Comparison of ENCODE assay signal across 22 mouse cellular contexts in genomic region chr7:45902481-45903002, GRCm38 (mm10). TPM values are rescaled to one million over a fixed set of nuclear protein-coding genes. Genes with fewer than 3 reads are reported as not detected.
DNase-seq lines count a peak whose midpoint lies in the region; ATAC-seq and TF ChIP-seq lines count a peak whose summit lies in the region.
"Had no signal": no experiment of that assay in that cellular context is flagged by ENCODE, and none has a peak within 500 bp of the region (broad histone marks: within the 10 kb centered on the region; RNA-seq: fewer than 3 reads in every experiment).

No protein-coding gene starts in this region.

- H3K36me3 ChIP-seq in hindbrain, embryonic 11.5 days (ENCODE audit: control insufficient read depth, insufficient read depth, low read length), result no peaks in the 10 kb centered on the region
- H3K36me3 ChIP-seq in hindbrain, embryonic 16.5 days (ENCODE audit: control insufficient read depth, insufficient read depth, low read length), result no peaks in the 10 kb centered on the region
- 0 out of 2 replicates have a peak, but pooled peaks cover 4% of the 10 kb centered on the region for H3K36me3 ChIP-seq in neural tube, embryonic 15.5 days
- no peaks in the 10 kb centered on the region for H3K36me3 ChIP-seq in heart, adult 2 months (ENCODE audit: control insufficient read depth, insufficient read depth, low read length)
- H3K36me3 ChIP-seq: neural tube, embryonic 12.5 days had no signal

- TF ChIP-seq CTCF in heart, adult 2 months (IDR thresholded peaks at IDR 0.05), result no peak

- 87% methylated on average over 10 of the region's 12 CpGs for WGBS in hindbrain, embryonic 11.5 days
- WGBS in hindbrain, embryonic 16.5 days, result 79% methylated on average over 10 of the region's 12 CpGs
- WGBS in neural tube, embryonic 15.5 days, result 82% methylated on average over 12 of the region's 12 CpGs
- 68% methylated on average over 12 of the region's 12 CpGs for WGBS in heart, adult 2 months

- H3K27me3 ChIP-seq in hindbrain, embryonic 11.5 days (ENCODE audit: control insufficient read depth, insufficient read depth, low read length), result no peaks in the 10 kb centered on the region
- H3K27me3 ChIP-seq in hindbrain, embryonic 16.5 days (replicated peaks; ENCODE audit: control insufficient read depth, insufficient read depth, low read length), result no peaks in the 10 kb centered on the region
- no peaks in the 10 kb centered on the region for H3K27me3 ChIP-seq in neural tube, embryonic 15.5 days (replicated peaks)
- H3K27me3 ChIP-seq in heart, adult 2 months (ENCODE audit: control insufficient read depth, insufficient read depth, low read length), result no peaks in the 10 kb centered on the region
- H3K27me3 ChIP-seq: liver, embryonic 13.5 days; neural tube, embryonic 12.5 days had no signal

- no peaks in the 10 kb centered on the region for H3K9me3 ChIP-seq in hindbrain, embryonic 11.5 days (ENCODE audit: control insufficient read depth, low read length)
- H3K9me3 ChIP-seq in hindbrain, embryonic 16.5 days (ENCODE audit: control insufficient read depth, low read length), result no peaks in the 10 kb centered on the region
- H3K9me3 ChIP-seq in neural tube, embryonic 15.5 days (replicated peaks), result no peaks in the 10 kb centered on the region
- H3K9me3 ChIP-seq: neural tube, embryonic 12.5 days had no signal

- DNase-seq in hindbrain, embryonic 11.5 days (ENCODE audit: low spot score), result peak; percentile 35
- peak; percentile 15 for DNase-seq in neural tube, embryonic 10.5 days (ENCODE audit: extremely low spot score, low spot score)
- peak; percentile 58 for DNase-seq in forelimb bud, embryonic 11.5 days (ENCODE audit: low read depth, low spot score)
- peak; percentile 12 for DNase-seq in retina, embryonic 14.5 days (ENCODE audit: low spot score)
- no peak for DNase-seq in heart, adult 2 months
- DNase-seq: adrenal gland, postnatal 36 days; cerebellum, adult 11 months; cerebellum, postnatal 36 days; gastrocnemius, adult 2 months; heart, adult 11 months; heart, postnatal 14 days; kidney, postnatal 14 days; layer of hippocampus, adult 9-11 months; liver, embryonic 13.5 days; lung, postnatal 14 days had no signal

- ATAC-seq in hindbrain, embryonic 11.5 days (ENCODE audit: low FRiP score), result no peak
- ATAC-seq in hindbrain, embryonic 16.5 days, result no peak
- no peak for ATAC-seq in neural tube, embryonic 15.5 days (ENCODE audit: low FRiP score)
- ATAC-seq in cerebellum, adult (ENCODE audit: insufficient number of reproducible peaks, low FRiP score, low TSS enrichment), result no peak
- ATAC-seq: CD4-positive, CD25-positive, alpha-beta regulatory T cell, adult 4 months; forebrain, embryonic 16.5 days; hindbrain, postnatal 0 days had no signal

- intact Hi-C loops in heart, adult 2 months (cut with DNase I), result no loop called here

- no peak overlapping the region for H3K9ac ChIP-seq in hindbrain, embryonic 11.5 days (ENCODE audit: low read depth, low read length)
- no peak overlapping the region for H3K9ac ChIP-seq in hindbrain, embryonic 16.5 days (ENCODE audit: low read depth, low read length)
- no peak overlapping the region for H3K9ac ChIP-seq in neural tube, embryonic 15.5 days (replicated peaks)
- H3K9ac ChIP-seq in heart, adult 2 months (ENCODE audit: low read depth, low read length), result no peak overlapping the region
- H3K9ac ChIP-seq: liver, embryonic 13.5 days; neural tube, embryonic 12.5 days had no signal

- H3K79me2 ChIP-seq in heart, adult 2 months (replicated peaks; ENCODE audit: control insufficient read depth, insufficient read depth, low read length), result no peaks in the 10 kb centered on the region

- no peak for TF ChIP-seq EP300 in heart, adult 2 months (IDR thresholded peaks at IDR 0.05; ENCODE audit: insufficient read depth, low read depth, low read length)

- H3K4me2 ChIP-seq in hindbrain, embryonic 11.5 days (replicated peaks; ENCODE audit: low read depth, low read length), result no peak overlapping the region
- no peak overlapping the region for H3K4me2 ChIP-seq in hindbrain, embryonic 16.5 days (ENCODE audit: low read length)
- H3K4me2 ChIP-seq in neural tube, embryonic 15.5 days, result no peak overlapping the region
- H3K4me2 ChIP-seq: liver, embryonic 13.5 days; neural tube, embryonic 12.5 days had no signal

- H3K4me1 ChIP-seq in hindbrain, embryonic 11.5 days (replicated peaks; ENCODE audit: control insufficient read depth, insufficient read depth, low read length), result no peaks in the 10 kb centered on the region
- peaks cover 5% of the 10 kb centered on the region for H3K4me1 ChIP-seq in hindbrain, embryonic 16.5 days (ENCODE audit: control insufficient read depth, insufficient read depth, low read depth, low read length)
- H3K4me1 ChIP-seq in neural tube, embryonic 15.5 days, result peaks cover 8% of the 10 kb centered on the region
- H3K4me1 ChIP-seq in heart, adult 2 months (ENCODE audit: control insufficient read depth, insufficient read depth, low read length), result peaks cover under 1% of the 10 kb centered on the region; the same call in 1 of the 2 replicates

- H3K27ac ChIP-seq in hindbrain, embryonic 11.5 days (ENCODE audit: low read depth, low read length), result no peak overlapping the region
- H3K27ac ChIP-seq in hindbrain, embryonic 16.5 days (ENCODE audit: low read depth, low read length), result no peak overlapping the region
- no peak overlapping the region for H3K27ac ChIP-seq in neural tube, embryonic 15.5 days (replicated peaks)
- H3K27ac ChIP-seq in heart, adult 2 months, result no peak overlapping the region
- H3K27ac ChIP-seq: gastrocnemius, adult 2 months; hindbrain, postnatal 0 days; liver, embryonic 13.5 days; neural tube, embryonic 12.5 days had no signal

- no peak for TF ChIP-seq POLR2A in heart, adult 2 months (IDR thresholded peaks at IDR 0.05; ENCODE audit: insufficient read depth, low read depth, low read length)

- H3K4me3 ChIP-seq in hindbrain, embryonic 11.5 days (ENCODE audit: low read depth, low read length), result no peak overlapping the region
- H3K4me3 ChIP-seq in hindbrain, embryonic 16.5 days (ENCODE audit: low read length), result no peak overlapping the region
- no peak overlapping the region for H3K4me3 ChIP-seq in neural tube, embryonic 15.5 days (replicated peaks)
- H3K4me3 ChIP-seq in heart, adult 2 months, result no peak overlapping the region
- H3K4me3 ChIP-seq: gastrocnemius, adult 2 months; liver, embryonic 13.5 days; neural tube, embryonic 12.5 days had no signal

RNA-seq across cellular contexts. Expression of gene Tmem143, which starts 5.8 kb away (rescaled TPM):
- 3.1 and 4.6 TPM in 2 replicates for polyA plus RNA-seq in hindbrain, embryonic 11.5 days (2014; fragmentation: Nextera tagmentation; extraction: Ambion mirVana)
- 6.5 and 8.2 TPM in 2 replicates for polyA plus RNA-seq in hindbrain, embryonic 16.5 days (2015; fragmentation: Nextera tagmentation; extraction: Ambion mirVana)
- 7.5 and 7.8 TPM in 2 replicates for polyA plus RNA-seq in neural tube, embryonic 15.5 days (2015; fragmentation: Nextera tagmentation; extraction: Ambion mirVana)
- total RNA-seq in heart, adult 2 months (2021), result 100 to 1,000 TPM; 113 to 132 TPM
- polyA plus RNA-seq in heart, adult 2 months (2012; rRNA removed), result 205 and 206 TPM in 2 replicates

RNA-seq across cellular contexts. Expression of gene Syngr4, which starts 6.0 kb away (rescaled TPM):
- 0.63 and 0.99 TPM in 2 replicates for polyA plus RNA-seq in hindbrain, embryonic 11.5 days (2014; fragmentation: Nextera tagmentation; extraction: Ambion mirVana)
- polyA plus RNA-seq in hindbrain, embryonic 16.5 days (2015; fragmentation: Nextera tagmentation; extraction: Ambion mirVana), result 0.22 TPM in 1 of 2 replicates, not detected in the other
- polyA plus RNA-seq in neural tube, embryonic 15.5 days (2015; fragmentation: Nextera tagmentation; extraction: Ambion mirVana), result 0.37 and 0.52 TPM in 2 replicates
- not detected for total RNA-seq in heart, adult 2 months (2021)
- 0.38 and 0.53 TPM in 2 replicates for polyA plus RNA-seq in heart, adult 2 months (2012; rRNA removed)
- total RNA-seq: gastrocnemius, adult 2 months; heart, postnatal 14 days; hindbrain, postnatal 0 days had no signal
- polyA plus RNA-seq: CD4-positive, CD25-positive, alpha-beta regulatory T cell, adult 4 months; forebrain, embryonic 16.5 days had no signal

RNA-seq across cellular contexts. Expression of gene Emp3, which starts 18.7 kb away (rescaled TPM):
- polyA plus RNA-seq in hindbrain, embryonic 11.5 days (2014; fragmentation: Nextera tagmentation; extraction: Ambion mirVana), result 28.3 and 40.5 TPM in 2 replicates
- 33.2 and 39.9 TPM in 2 replicates for polyA plus RNA-seq in hindbrain, embryonic 16.5 days (2015; fragmentation: Nextera tagmentation; extraction: Ambion mirVana)
- 48.2 and 70.1 TPM in 2 replicates for polyA plus RNA-seq in neural tube, embryonic 15.5 days (2015; fragmentation: Nextera tagmentation; extraction: Ambion mirVana)
- total RNA-seq in heart, adult 2 months (2021), result 10 to 100 TPM; 24.2 to 29.2 TPM
- polyA plus RNA-seq in heart, adult 2 months (2012; rRNA removed), result 59.7 and 77.7 TPM in 2 replicates

RNA-seq across cellular contexts. Expression of gene Ccdc114, which starts 21.3 kb away (rescaled TPM):
- 3.3 and 5.3 TPM in 2 replicates for polyA plus RNA-seq in hindbrain, embryonic 11.5 days (2014; fragmentation: Nextera tagmentation; extraction: Ambion mirVana)
- 6.6 and 8.7 TPM in 2 replicates for polyA plus RNA-seq in hindbrain, embryonic 16.5 days (2015; fragmentation: Nextera tagmentation; extraction: Ambion mirVana)
- polyA plus RNA-seq in neural tube, embryonic 15.5 days (2015; fragmentation: Nextera tagmentation; extraction: Ambion mirVana), result 5.9 and 6.2 TPM in 2 replicates
- total RNA-seq in heart, adult 2 months (2021), result 1 to 10 TPM in 1 of 2 experiments, under 1 TPM in 1; 0.94 to 1.0 TPM
- 1.7 and 2.1 TPM in 2 replicates for polyA plus RNA-seq in heart, adult 2 months (2012; rRNA removed)

RNA-seq across cellular contexts. Expression of gene Grin2d, which starts 24.4 kb away (rescaled TPM):
- polyA plus RNA-seq in hindbrain, embryonic 11.5 days (2014; fragmentation: Nextera tagmentation; extraction: Ambion mirVana), result 0.39 and 0.42 TPM in 2 replicates
- polyA plus RNA-seq in hindbrain, embryonic 16.5 days (2015; fragmentation: Nextera tagmentation; extraction: Ambion mirVana), result 3.3 and 3.4 TPM in 2 replicates
- polyA plus RNA-seq in neural tube, embryonic 15.5 days (2015; fragmentation: Nextera tagmentation; extraction: Ambion mirVana), result 3.2 and 4.2 TPM in 2 replicates
- total RNA-seq in heart, adult 2 months (2021), result under 1 TPM; 0.31 to 0.43 TPM
- polyA plus RNA-seq in heart, adult 2 months (2012; rRNA removed), result 0.56 and 0.92 TPM in 2 replicates

Comparison
In these comparisons a context has a peak if more than half of its experiments do, and no peak if none do; other contexts are left out.
1. DNase-seq: peak in hindbrain, embryonic 11.5 days (single experiment), neural tube, embryonic 10.5 days (single experiment), forelimb bud, embryonic 11.5 days (single experiment) and retina, embryonic 14.5 days (single experiment); none in heart, adult 2 months (0 of 2).
2. RNA of gene Tmem143, which starts 5.8 kb away (polyA plus RNA-seq): 205 to 206 TPM in heart, adult 2 months; 7.5 to 7.8 TPM in neural tube, embryonic 15.5 days, 6.5 to 8.2 TPM in hindbrain, embryonic 16.5 days and 3.1 to 4.6 TPM in hindbrain, embryonic 11.5 days; every median in the first group is over 10 times any median in the second.